Mouse (Mus musculus): ENCODE data around the gene Ttyh1.
"Not testable (repeated sequence)": the region's sequence is repeated elsewhere in the genome, so short reads cannot be mapped to it uniquely, and the experiment has no call there.

The Ttyh1 gene

DNA sequence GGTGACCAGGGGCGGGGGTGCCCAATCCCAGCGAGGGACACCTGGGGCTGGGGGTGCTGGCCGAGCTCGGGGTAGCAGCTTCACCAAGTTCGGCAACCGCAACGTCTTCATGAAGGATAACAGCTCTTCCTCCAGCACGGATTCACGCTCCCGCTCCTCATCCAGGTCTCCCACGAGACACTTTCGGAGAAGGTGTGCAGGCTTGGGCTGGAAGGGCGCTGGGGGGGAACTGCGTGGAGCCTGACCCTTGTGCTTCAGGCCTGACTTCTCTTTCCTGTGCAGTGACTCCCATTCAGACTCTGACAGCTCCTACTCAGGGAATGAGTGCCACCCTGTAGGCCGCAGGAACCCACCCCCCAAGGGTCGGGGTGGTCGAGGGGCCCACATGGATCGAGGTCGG is 24.3 kb downstream of the Ttyh1 start:
- DNase-seq (ENCODE audit: low spot score in 2 of 2) = peak in 1 of 2 experiments; percentile 2

DNA sequence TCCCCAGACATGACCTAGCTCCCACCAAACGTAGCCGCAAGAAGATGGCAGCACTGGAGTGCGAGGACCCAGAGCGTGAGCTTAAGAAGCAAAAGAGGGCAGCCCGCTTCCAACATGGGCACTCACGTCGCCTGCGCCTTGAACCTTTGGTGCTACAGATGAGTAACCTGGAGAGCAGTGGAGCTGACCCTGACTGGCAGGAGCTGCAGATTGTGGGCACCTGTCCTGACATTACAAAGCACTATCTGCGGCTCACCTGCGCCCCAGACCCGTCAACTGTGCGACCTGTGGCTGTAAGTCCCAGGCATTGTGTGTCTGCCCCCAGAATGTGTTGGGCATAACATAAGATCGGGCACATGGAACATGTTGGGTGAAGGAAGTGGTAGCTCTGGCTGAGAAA is 24.8 kb downstream of the Ttyh1 start:
- DNase-seq (ENCODE audit: low spot score in 2 of 2) = peak in 1 of 2 experiments; percentile 1

- peak in 1 of 2 experiments; percentile 7 for DNase-seq (ENCODE audit: low spot score in 2 of 2)
These were observed 25.8 kb downstream of the Ttyh1 start for GRCm38 (mm10) chr7:4144766-4145551.

- DNase-seq (ENCODE audit: low spot score in 2 of 2) = peak; percentile 5 to 69
These were observed 26.5 kb downstream of the Ttyh1 start for GRCm38 (mm10) chr7:4145552-4146190.

GRCm38 (mm10) chr7:4146241-4147180 is 27.3 kb downstream of the Ttyh1 start:
- no peak for DNase-seq (ENCODE audit: low spot score in 2 of 2)

DNA sequence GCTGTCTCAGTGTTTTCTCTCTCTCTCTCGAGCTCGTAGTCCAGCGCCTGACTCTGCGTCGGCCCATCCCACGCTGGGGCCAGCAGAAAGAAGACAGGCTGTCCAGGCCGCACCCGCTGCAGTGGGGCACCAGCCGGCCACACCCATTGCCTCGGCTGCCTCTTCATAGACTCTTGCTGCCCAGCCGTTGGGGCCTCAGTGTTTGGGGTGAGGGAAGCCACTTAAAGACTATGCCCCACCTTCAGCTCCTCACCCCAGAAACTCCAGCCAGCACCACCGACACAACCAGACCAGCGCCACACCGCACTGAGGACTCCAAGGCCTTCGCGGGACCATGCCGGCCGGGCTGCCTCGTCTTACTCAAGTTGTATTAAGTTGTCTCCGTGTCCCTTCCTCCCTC is 28.2 kb downstream of the Ttyh1 start:
- no peak for DNase-seq (ENCODE audit: low spot score in 2 of 2)

GRCm38 (mm10) chr7:4147836-4148235 is 28.6 kb downstream of the Ttyh1 start:
- DNase-seq (ENCODE audit: low spot score in 2 of 2) = no peak

DNA sequence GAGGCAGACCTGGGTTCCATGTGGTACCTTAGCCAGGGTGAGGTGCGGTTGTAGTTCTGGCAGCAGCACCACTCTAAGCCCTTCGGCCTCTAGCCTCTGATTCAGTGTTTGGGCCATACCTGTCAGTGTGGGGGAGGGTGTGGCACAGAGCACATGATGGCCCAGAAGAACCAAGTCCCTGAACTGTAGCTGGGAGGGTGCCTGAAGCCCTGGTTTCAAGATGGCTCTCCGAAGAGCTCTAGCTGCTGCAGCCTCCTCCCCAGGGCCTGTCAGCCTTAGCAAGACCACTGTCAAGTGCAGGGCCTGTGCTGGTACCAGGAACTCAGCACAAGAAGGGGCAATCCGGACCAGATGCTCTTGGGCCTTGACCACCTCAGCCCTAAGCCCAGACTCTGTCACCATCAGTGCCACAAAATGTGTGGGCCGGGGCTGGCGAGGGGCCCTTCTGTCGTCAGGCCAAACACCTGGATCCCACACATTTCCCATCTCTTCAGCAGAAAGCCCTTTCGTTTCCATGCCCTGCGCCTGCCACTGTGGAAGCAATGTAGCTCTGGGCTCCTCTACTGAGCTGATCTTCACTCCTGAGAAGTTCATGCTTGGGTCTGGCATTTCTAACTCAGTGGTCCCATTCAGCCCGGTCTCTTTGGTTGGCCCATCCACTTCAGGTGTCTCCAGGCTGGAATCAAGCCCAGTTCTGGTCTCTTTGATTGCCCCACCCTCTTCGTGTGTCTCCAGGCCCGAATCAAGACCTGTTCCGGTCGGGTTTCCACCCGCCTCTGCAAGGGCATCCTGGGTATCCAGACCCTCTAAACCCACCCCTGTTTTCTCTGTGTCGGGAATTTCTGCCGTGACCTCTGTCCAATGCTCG is 29.4 kb downstream of the Ttyh1 start:
- peak in 1 of 2 experiments; percentile 30 for DNase-seq (ENCODE audit: low spot score in 2 of 2)

DNA sequence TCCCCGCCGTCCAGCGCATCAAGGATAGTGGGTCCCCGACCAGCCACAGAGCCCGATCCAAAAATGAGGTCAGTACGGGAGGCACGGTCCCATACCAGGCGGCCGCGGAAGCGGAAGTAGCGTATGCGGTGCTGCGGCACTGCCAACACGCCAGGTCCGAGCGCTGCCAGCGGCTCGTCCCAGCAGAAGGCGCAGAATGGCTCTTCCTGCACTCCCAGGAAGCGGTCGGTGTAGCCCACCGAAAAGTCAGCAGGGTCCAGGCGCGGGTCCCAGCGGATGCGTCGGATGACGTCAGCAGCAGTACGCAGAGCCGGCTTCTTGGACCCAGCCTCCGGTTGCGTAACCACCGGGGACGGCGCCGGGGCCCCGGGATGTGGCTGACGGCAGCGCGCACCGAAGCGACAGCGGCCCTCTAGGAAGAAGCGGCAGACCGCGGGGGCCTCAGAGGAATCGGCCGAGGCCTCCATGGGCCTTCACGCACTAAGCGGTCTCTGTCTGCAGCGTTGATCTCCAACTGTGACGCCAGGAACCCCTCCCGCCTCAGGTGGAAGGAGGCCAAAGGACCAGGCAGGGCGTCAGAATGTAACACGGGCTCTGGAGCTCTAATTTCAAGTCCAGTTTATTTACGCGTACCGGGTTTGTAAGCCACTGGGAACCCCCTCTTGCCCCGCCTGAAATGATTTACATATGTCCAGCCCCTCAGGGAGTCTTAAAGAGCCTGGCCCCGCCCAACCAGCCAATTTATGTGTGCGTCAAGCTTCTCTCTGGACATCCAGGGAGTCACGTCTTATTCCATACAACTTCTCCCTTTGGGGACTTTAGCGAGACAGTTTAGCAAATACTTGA is 30.2 kb downstream of the Ttyh1 start:
- DNase-seq (ENCODE audit: low spot score in 2 of 2) = peak; percentile 59 to 85

DNA sequence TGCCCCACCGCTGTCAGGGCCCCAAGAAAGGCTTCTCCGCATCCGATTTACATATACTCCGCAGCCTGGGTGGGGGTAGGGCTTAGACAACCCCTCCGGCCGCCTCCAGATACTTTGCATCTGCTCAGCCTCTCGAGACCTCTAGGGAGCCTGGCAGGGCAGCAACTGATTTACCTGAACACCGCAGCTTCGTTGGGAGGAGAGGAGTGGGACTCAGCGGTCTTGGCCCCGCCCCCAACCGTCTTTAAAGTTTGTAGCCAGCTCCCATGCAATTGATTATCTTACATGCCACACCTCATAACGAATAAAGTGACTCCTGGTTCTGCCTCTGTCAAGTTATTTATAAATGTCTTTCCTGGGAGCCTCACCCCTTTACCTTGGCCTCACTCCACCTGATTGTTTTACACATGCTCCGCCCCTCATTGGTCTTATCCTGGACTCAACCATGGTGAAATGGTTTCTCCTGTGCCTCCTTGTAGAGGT is 30.9 kb downstream of the Ttyh1 start, which contains the start of gene Leng9:
Gene Leng9 (minus strand): TSS at position 316 of the 483 bp plus-strand sequence.
- peak in 1 of 2 experiments; percentile 39 for DNase-seq (ENCODE audit: low spot score in 2 of 2)

GRCm38 (mm10) chr7:4150811-4151221 is 31.6 kb downstream of the Ttyh1 start:
- DNase-seq (ENCODE audit: low spot score in 2 of 2) = peak in 1 of 2 experiments; percentile 27

DNA sequence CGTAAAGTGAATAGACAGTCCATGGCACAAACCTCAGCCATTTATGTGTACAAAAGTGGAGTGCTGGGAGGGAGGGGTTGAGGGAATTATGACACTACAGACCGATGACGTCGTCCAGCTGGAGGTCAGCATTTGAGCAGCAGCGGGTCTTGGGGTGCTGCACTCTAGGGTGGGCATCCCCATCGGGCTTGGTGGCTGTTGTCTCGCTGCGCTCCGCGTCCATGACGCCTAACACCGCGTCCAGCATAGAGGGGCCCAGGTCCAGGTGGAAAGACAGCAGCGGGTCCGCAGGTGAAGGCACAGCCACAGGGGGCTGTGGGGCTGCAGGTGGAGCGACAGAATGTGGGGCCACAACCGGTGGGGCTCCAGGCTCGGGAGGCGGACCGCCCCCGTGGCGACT is 32.0 kb downstream of the Ttyh1 start:
- peak in 1 of 2 experiments; percentile 10 for DNase-seq (ENCODE audit: low spot score in 2 of 2)

GRCm38 (mm10) chr7:4154356-4154755 is 35.1 kb downstream of the Ttyh1 start:
- DNase-seq (ENCODE audit: low spot score in 2 of 2) = no peak

DNA sequence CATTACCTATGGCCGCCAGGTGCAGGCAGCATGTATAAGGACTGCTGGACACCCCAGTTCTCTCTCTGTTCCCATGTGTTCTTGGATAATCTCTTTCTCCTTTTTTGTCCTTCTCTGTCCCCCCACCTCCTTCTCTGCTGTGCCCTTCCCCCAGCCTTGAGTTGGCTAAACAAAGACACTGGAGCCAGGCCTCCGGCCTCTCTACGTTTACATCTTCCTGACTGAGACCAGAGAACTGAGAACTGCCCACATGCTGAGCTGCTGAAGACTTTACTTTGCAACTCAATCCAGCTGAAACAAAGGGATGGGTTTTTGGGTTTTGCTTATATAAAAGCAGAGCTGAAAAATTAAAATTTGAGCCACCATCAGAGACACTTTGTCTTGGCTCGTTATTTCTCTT is 35.8 kb downstream of the Ttyh1 start:
- DNase-seq (ENCODE audit: low spot score in 2 of 2) = no peak

GRCm38 (mm10) chr7:4161596-4161995 is 42.4 kb downstream of the Ttyh1 start:
- not testable (repeated sequence) for DNase-seq (ENCODE audit: low spot score in 2 of 2)

GRCm38 (mm10) chr7:4163571-4164072 is 44.4 kb downstream of the Ttyh1 start:
- DNase-seq (ENCODE audit: low spot score in 2 of 2) = no peak

DNA sequence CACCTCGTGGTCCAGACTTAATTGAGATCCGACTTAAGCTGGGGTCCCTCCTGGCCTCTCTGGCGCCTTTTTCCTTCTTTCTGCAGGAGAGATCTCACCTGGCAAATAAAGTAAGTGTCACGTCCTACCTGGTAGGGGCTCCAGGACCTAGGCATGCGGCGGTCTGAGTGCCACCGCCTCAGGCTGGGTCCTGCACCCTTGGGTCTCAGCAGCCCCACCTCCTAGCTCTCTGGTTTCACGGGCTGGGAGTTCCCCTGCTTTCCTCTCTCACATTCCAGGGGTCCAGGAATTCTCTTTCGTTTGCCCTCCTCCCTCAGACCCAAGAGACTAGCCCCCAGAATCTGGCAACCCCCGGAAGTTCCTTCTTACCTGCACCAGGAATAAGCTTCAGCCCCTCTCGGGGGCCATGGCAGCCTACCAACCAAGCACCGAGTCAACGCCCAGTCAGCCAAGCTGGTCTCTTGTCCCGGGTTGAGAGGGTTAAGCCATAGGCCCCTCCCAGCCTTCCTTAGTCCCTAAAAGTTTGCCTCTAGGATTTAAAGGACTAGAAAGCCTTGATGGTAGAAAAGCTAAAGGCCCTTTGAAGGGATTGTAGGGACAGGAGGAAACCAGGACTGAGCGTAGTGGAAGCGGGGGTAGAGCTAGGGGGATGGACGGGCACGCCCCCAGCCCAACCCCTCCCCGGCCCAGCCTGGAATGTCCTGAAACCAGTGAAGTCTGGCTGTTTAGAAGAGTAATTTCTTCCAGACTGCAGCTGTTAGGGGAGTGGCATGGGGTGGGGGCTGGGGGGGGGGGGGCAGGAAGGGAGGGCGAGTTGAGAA is 45.1 kb downstream of the Ttyh1 start, which contains the start of gene Cdc42ep5:
Gene Cdc42ep5 (minus strand): TSS at position 771 of the 821 bp plus-strand sequence.
- no peak for DNase-seq (ENCODE audit: low spot score in 2 of 2)

- no peak for DNase-seq (ENCODE audit: low spot score in 2 of 2)
These were observed 46.1 kb downstream of the Ttyh1 start for GRCm38 (mm10) chr7:4165286-4165685.

GRCm38 (mm10) chr7:4167098-4167497 is 47.9 kb downstream of the Ttyh1 start:
- no peak for DNase-seq (ENCODE audit: low spot score in 2 of 2)
